Mouse (Mus musculus) hindbrain, embryonic 16.5 days (tissue): ENCODE data around the gene Dpp6. TPM values are rescaled to one million over a fixed set of nuclear protein-coding genes. Genes with fewer than 3 reads are reported as not detected.
A peak's percentile ranks its signal among the peaks of the same experiment; 100 is the strongest.

Experiments
- ATAC-seq: fragments of 200-750 bp; cut with Nextera tagmentation; 2 replicates; pipeline ENCODE4 v1.8.0; 2017; ENCODE audit warnings: moderate TSS enrichment, moderate library complexity
- H3K27ac ChIP-seq: fragments of 300-500 bp; sonication (generic); 2 replicates; pipeline ENCODE4 v1.5.1; 2014; ENCODE audit warnings: low read depth, mild to moderate bottlenecking, control low read depth, low read length, moderate library complexity
- H3K27me3 ChIP-seq: fragments of 300-500 bp; sonication (generic); replicated peaks from 2 replicates; pipeline ENCODE4 v1.6.1; 2014; ENCODE audit warnings: low read length; ENCODE audit not compliant: control insufficient read depth, insufficient read depth
- H3K36me3 ChIP-seq: fragments of 300-500 bp; sonication (generic); 2 replicates; pipeline ENCODE4 v1.6.1; 2014; ENCODE audit warnings: mild to moderate bottlenecking, low read length, moderate library complexity, mixed read lengths; ENCODE audit not compliant: control insufficient read depth, insufficient read depth
- H3K4me1 ChIP-seq: fragments of 300-500 bp; sonication (generic); 2 replicates; pipeline ENCODE4 v1.6.1; 2014; ENCODE audit warnings: low read depth, low read length; ENCODE audit not compliant: control insufficient read depth, insufficient read depth
- H3K4me2 ChIP-seq: fragments of 300-500 bp; sonication (generic); 2 replicates; pipeline ENCODE4 v1.6.1; 2014; ENCODE audit warnings: mild to moderate bottlenecking, low read length, control low read depth, moderate library complexity
- H3K4me3 ChIP-seq: fragments of 300-500 bp; sonication (generic); 2 replicates; pipeline ENCODE4 v1.5.1; 2014; ENCODE audit warnings: mild to moderate bottlenecking, low read length, control low read depth, moderate library complexity
- H3K9ac ChIP-seq: fragments of 300-500 bp; sonication (generic); 2 replicates; pipeline ENCODE4 v1.6.1; 2014; ENCODE audit warnings: low read depth, mild to moderate bottlenecking, control low read depth, low read length, moderate library complexity
- H3K9me3 ChIP-seq: fragments of 300-500 bp; sonication (generic); 2 replicates; pipeline ENCODE4 v1.6.1; 2014; ENCODE audit warnings: mild to moderate bottlenecking, low read length, moderate library complexity; ENCODE audit not compliant: control insufficient read depth
- WGBS: fragments of 180-500 bp; shearing (Covaris S2); extraction: QIAGEN DNeasy Blood & Tissue Kit; methylation state at CpG from one replicate; pipeline ENCODE4 v1.1.7; 2014; 5-methylcytosine and 5-hydroxymethylcytosine counted together
- polyA plus RNA-seq: library from polyadenylated mRNA; unstranded; fragments of >200 nt; fragmentation: Nextera tagmentation; extraction: Ambion mirVana; gene quantifications from 2 replicates; pipeline ENCODE4 v1.2.1, GENCODE M21; 2015

Gene Dpp6
- polyA plus RNA-seq, 1 experiment from 2014 or later = 97.0 TPM

- no peaks in the 10 kb centered on the region for H3K9me3 ChIP-seq
- peaks cover 3% of the 10 kb centered on the region; the same call in 1 of the 2 replicates for H3K4me1 ChIP-seq
- H3K9ac ChIP-seq = no peak overlapping the region
- no peak overlapping the region for H3K27ac ChIP-seq
- H3K4me3 ChIP-seq = no peak overlapping the region
- H3K4me2 ChIP-seq = no peak overlapping the region
- no peak for ATAC-seq
- no peaks in the 10 kb centered on the region for H3K27me3 ChIP-seq
- no peaks in the 10 kb centered on the region for H3K36me3 ChIP-seq
- 64% methylated on average over 4 of the region's 4 CpGs for WGBS
Measured at GRCm38 (mm10) chr5:27126034-27126433, 309.0 kb downstream of the Dpp6 start.

DNA sequence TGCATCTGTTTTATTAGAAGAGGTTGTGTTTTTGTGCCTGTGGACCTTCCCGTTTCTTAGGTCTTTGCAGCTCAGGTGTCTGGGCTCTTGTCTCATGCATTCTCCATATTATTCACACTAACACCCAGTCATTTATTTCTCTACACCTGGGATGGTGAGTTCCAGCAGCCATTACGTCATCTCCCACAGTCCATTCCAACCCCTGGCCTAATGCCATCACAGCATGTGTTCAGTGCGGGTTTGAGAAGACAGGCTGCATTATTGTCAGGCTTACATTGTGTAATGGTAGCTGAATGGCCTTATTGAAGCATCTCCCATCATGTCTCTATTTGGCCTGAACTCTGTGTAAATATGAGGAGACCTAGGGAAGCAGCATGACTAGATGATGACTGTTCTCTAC lies 316.2 kb downstream of the Dpp6 start:
- Histone ChIP-seq H3K4me1 (no peaks in the 10 kb centered on the region), H3K4me3 (no peak overlapping the region), H3K36me3 (no peaks in the 10 kb centered on the region), H3K9ac (no peak overlapping the region), H3K27me3 (no peaks in the 10 kb centered on the region), H3K27ac (no peak overlapping the region), H3K4me2 (no peak overlapping the region), H3K9me3 (no peaks in the 10 kb centered on the region)
- no peak for ATAC-seq
- WGBS = 48% methylated on average over 3 of the region's 3 CpGs

- no peaks in the 10 kb centered on the region for H3K27me3 ChIP-seq
- H3K9me3 ChIP-seq = no peaks in the 10 kb centered on the region
- no peaks in the 10 kb centered on the region for H3K4me1 ChIP-seq
- WGBS = 77% methylated on average over 2 of the region's 2 CpGs
- no peaks in the 10 kb centered on the region for H3K36me3 ChIP-seq
- no peak overlapping the region for H3K4me3 ChIP-seq
- no peak overlapping the region for H3K9ac ChIP-seq
- no peak overlapping the region for H3K27ac ChIP-seq
- H3K4me2 ChIP-seq = no peak overlapping the region
- ATAC-seq = no peak
Measured at GRCm38 (mm10) chr5:27134436-27135005, 317.5 kb downstream of the Dpp6 start.

DNA sequence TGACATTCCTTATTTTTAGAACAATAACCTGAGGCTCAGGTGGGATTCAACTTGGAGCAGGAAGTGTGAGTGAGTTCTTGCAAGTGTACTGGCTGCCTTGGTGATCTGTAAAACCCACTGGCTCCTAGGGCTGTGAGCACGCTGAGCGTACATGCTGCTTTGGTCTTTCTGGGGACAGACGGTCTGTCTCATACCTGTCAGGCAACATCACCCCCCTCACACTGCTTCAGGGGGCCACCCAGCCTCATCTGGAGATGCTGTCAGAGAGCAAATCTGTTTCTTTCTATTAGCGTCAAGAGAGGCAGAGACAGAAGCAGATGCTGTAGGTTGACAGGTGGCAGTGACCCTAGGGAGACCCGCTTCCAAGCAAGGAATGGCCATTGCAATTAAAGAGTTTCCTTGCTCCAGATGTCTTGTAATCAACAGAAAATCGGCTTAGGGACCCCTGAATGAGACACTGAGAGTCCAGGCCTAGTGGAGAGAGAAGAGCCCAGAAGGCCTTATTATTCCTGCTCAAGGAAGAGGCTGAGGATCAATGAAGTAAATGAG lies 330.5 kb downstream of the Dpp6 start:
- H3K27ac ChIP-seq = no peak overlapping the region
- ATAC-seq = peak; percentile 74
- WGBS = 66% methylated on average over 6 of the region's 6 CpGs

DNA sequence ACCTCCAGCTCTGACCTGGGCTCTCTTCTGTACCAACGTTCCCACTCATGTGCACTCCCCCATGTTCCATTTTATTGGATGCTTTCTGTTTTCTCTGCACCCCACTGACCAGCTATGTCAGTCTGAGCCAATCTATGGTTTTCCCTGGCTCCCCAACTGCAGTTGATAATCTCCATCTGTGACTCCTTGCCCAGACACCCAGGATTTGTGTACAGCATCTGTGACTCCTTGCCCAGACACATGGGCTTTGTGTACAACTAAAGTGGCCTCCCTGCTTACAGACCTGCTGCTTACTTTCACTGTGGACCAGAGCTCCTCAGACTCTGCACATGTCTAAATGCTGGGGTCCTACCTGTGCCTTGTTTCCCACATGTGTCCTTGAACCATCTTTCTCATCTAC lies 334.0 kb downstream of the Dpp6 start:
- ATAC-seq = 0 out of 2 replicates have a peak, but pooled peaks have one; percentile 41
- H3K9ac ChIP-seq = no peak overlapping the region
- WGBS = 92% methylated on average over 1 of the region's 1 CpGs
- no peak overlapping the region for H3K4me2 ChIP-seq
- H3K4me1 ChIP-seq = peaks cover 3% of the 10 kb centered on the region; the same call in 1 of the 2 replicates
- no peak overlapping the region for H3K27ac ChIP-seq
- no peaks in the 10 kb centered on the region for H3K9me3 ChIP-seq
- no peak overlapping the region for H3K4me3 ChIP-seq
- no peaks in the 10 kb centered on the region for H3K27me3 ChIP-seq
- no peaks in the 10 kb centered on the region for H3K36me3 ChIP-seq

More for the DNA sequence above, 330.5 kb downstream of the Dpp6 start:
- Histone ChIP-seq H3K4me2 (no peak overlapping the region), H3K36me3 (no peaks in the 10 kb centered on the region), H3K4me1 (peaks cover 3% of the 10 kb centered on the region; the same call in 1 of the 2 replicates), H3K9me3 (no peaks in the 10 kb centered on the region), H3K9ac (no peak overlapping the region), H3K4me3 (no peak overlapping the region), H3K27me3 (no peaks in the 10 kb centered on the region)

GRCm38 (mm10) chr5:27155671-27156070 lies 338.7 kb downstream of the Dpp6 start:
- Histone ChIP-seq H3K9ac (no peak overlapping the region), H3K4me1 (no peaks in the 10 kb centered on the region; the same call in 1 of the 2 replicates), H3K9me3 (no peaks in the 10 kb centered on the region), H3K27me3 (no peaks in the 10 kb centered on the region), H3K4me2 (no peak overlapping the region), H3K36me3 (no peaks in the 10 kb centered on the region), H3K4me3 (no peak overlapping the region), H3K27ac (no peak overlapping the region)
- ATAC-seq = no peak
- whole genome bisulfite sequencing = 82% methylated on average over 3 of the region's 3 CpGs

- H3K27ac ChIP-seq = no peak overlapping the region
- no peaks in the 10 kb centered on the region for H3K36me3 ChIP-seq
- no peak overlapping the region for H3K4me3 ChIP-seq
- no peak for ATAC-seq
- no peak overlapping the region for H3K9ac ChIP-seq
- H3K4me1 ChIP-seq = peaks cover 5% of the 10 kb centered on the region
- WGBS = 39% methylated on average over 2 of the region's 2 CpGs
- H3K4me2 ChIP-seq = no peak overlapping the region
- no peaks in the 10 kb centered on the region for H3K27me3 ChIP-seq
- no peaks in the 10 kb centered on the region for H3K9me3 ChIP-seq
Measured at GRCm38 (mm10) chr5:27156366-27156765, 339.4 kb downstream of the Dpp6 start.

DNA sequence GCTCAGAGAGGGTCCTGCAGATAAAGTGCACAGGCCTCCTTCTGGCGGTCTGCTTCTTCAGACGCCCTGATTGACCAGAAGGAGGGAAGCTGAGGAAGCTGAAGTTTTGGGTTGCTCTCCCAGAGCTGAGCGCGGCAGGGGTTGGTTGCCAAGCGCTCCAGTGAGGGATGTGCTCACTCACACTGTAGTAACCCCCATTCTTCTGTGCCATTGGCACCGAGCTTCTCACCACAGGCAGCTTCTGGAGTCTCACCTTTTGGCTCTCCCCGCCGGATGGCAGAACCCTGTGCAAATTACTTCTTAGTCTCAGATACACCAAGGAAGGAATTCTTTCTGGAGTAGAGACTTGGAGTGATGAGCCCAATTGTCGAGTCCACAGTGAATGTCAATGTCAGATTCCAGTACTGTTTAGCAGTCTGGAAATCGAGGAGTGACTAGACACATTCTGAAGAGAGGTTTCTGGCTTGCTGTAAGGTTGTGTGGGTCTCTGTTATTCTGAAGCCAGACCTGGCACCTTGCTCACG lies 344.2 kb downstream of the Dpp6 start:
- 58% methylated on average over 11 of the region's 11 CpGs for WGBS
- H3K4me1 ChIP-seq = peaks cover 5% of the 10 kb centered on the region
- peak; percentile 60 for ATAC-seq
- no peaks in the 10 kb centered on the region for H3K27me3 ChIP-seq
- H3K4me2 ChIP-seq = no peak overlapping the region
- no peak overlapping the region for H3K27ac ChIP-seq
- H3K4me3 ChIP-seq = no peak overlapping the region
- H3K36me3 ChIP-seq = no peaks in the 10 kb centered on the region
- H3K9ac ChIP-seq = no peak overlapping the region
- no peaks in the 10 kb centered on the region for H3K9me3 ChIP-seq

- no peaks in the 10 kb centered on the region for H3K36me3 ChIP-seq
- no peak overlapping the region for H3K27ac ChIP-seq
- peak; percentile 48; the same call in 1 of the 2 replicates for ATAC-seq
- no peaks in the 10 kb centered on the region for H3K27me3 ChIP-seq
- no peak overlapping the region for H3K4me3 ChIP-seq
- no peaks in the 10 kb centered on the region; the same call in none of the 2 replicates for H3K4me1 ChIP-seq
- H3K9ac ChIP-seq = no peak overlapping the region
- WGBS = 78% methylated on average over 1 of the region's 1 CpGs
- H3K9me3 ChIP-seq = no peaks in the 10 kb centered on the region
- H3K4me2 ChIP-seq = no peak overlapping the region
Measured at GRCm38 (mm10) chr5:27168550-27168949, 351.5 kb downstream of the Dpp6 start.
